Mouse (Mus musculus) right cerebral cortex, postnatal 4 days (tissue): ENCODE data around the gene 1190002N15Rik.

Source experiments
- DNase-seq: peaks from one replicate; pipeline ENCODE4 v3.0.0-alpha.2; 2022

The 1190002N15Rik gene

GRCm38 (mm10) chr9:94537970-94538822 is at the start of gene 1190002N15Rik:
Gene 1190002N15Rik, minus strand, starts transcription at chr9:94538081.
- DNase-seq: peak; percentile 92

DNA sequence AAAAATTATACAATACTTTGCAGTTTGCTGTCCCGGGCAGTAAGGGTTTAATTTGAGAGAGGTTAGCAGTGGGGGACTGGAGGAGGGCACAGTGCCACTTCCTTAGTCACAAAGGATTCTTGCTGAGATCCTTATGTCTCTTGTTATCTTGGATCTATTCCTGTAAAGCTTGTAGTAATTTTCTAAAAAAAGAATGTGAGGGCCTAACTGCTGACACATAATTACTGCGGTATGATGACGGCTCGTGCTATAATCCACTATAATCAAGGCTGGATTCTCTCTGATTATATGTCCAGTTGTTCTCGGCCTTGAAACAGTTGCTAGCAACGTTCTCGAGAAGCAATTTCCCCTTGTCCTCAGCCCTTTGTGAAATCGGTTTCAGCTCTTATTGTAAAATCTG is 44.4 kb upstream of the 1190002N15Rik start:
- no peak for DNase-seq

DNA sequence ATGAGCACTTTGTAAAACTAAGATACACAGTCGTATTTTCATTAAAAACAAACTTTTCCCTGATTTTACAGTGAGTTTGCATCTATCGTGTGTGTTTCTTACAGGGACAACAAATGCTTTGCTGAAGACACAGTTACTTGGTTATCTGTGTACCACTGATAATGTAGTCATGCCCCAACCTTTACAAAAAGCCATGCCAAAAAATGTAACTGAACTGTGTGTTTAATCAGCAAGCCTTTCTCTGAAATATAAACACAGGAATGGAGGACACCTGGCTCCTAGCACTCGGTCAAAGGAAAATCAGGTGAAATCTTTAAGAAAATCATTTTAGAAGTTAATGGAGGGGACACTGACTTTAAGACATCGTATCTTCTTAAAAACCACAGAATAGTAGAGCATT is 43.8 kb upstream of the 1190002N15Rik start:
- DNase-seq: no peak

- no peak for DNase-seq
Observed at GRCm38 (mm10) chr9:94580071-94580737, 42.3 kb upstream of the 1190002N15Rik start.

- no peak for DNase-seq
Observed at GRCm38 (mm10) chr9:94571802-94572201, 33.9 kb upstream of the 1190002N15Rik start.

DNA sequence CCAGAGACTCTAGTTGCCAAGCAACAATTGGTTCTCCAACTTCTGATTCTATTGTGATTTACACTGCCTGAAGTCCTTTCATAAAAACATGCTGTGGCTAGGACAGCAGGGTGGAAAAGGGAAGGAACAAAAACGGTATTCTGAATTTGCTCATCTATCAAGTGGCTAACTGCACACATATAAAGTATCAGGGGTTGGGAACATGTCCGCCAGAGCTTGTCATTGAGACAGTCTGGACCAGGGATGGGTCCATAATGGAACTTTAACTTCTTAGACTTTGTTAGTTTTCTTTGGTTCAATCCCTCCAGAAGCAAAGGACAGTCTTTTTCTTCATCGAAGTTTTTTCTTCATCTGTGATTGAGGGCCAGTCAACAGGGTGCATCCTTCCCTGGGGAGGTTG is 30.5 kb upstream of the 1190002N15Rik start:
- no peak for DNase-seq

DNA sequence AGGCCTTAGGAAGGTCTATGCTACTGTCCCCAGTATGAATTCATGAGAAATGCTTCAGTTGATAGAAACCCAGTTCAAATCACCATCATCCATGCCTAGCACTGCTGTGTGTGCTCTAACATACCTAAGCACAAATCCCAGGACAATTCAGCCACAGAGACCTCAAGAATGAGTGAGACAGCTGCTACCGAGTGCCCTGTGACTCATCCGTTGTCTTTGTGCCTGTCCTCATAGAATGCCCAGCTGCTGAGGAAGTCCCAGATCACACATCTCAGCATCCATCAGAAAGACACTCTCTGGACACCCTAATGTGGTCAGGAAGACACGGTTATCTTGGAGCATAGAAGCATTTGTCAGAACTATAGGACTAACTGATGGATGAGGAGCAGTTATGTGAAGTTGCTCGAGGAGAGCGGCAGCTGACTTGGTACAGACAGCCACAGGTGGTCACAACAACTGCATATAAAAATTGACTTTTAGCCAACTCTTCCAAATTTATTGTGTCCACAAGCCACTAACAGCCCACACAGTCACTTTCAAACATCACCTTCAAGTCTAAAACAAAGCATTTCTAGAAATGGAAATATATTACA is 29.9 kb upstream of the 1190002N15Rik start:
- no peak for DNase-seq

- DNase-seq: no peak
Observed at GRCm38 (mm10) chr9:94556776-94557514, 19.1 kb upstream of the 1190002N15Rik start.

DNA sequence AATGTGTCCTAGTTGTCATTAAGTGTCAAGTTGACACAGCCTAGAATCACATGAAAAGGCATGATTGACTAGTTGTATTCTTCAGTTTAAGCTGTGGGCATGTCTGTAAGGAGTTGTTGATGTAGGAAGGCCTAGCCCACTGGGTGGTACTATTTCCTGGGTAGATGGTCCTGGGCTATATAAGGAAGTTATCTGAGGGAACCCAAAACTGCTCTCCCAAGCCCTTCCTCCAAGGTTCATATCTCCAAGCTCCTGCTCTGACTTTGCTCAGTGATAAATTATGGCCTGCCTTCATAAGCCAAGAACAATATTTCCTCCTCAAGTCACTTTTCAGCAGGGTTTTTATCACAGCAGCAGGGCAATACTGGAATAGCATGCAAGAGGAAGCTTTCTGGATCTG is 18.4 kb upstream of the 1190002N15Rik start:
- DNase-seq: no peak

DNA sequence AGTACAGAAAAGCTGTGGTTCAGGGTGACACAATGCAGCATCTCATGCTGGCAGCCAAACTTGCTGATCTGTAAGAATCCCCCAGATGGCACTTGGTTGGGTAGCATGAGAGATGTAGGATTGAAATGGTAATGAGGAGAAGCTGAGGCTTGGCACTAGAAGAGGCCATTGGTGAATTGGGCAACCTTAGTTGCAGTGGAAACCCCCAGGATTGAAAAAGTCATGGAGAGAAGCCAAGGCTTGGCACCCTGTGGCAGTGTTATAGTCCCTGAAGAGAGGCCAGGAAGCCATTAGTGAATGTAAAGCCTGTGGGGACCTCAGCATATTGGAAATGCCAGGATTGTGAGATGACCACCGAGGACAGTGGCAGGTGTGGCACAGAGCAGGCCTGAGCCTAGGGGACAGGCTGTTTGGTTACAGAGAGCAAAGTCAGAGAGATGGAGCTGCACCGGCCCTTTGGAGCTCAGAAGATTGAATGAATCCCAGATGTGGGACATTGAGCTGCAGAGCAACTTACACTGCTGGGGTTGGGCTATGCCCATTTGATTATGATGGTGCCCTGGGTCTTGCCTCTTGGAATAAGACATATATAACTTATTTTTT is 12.7 kb upstream of the 1190002N15Rik start:
- DNase-seq: no peak

- no peak for DNase-seq
Observed at GRCm38 (mm10) chr9:94543881-94544280, 6.0 kb upstream of the 1190002N15Rik start.

DNA sequence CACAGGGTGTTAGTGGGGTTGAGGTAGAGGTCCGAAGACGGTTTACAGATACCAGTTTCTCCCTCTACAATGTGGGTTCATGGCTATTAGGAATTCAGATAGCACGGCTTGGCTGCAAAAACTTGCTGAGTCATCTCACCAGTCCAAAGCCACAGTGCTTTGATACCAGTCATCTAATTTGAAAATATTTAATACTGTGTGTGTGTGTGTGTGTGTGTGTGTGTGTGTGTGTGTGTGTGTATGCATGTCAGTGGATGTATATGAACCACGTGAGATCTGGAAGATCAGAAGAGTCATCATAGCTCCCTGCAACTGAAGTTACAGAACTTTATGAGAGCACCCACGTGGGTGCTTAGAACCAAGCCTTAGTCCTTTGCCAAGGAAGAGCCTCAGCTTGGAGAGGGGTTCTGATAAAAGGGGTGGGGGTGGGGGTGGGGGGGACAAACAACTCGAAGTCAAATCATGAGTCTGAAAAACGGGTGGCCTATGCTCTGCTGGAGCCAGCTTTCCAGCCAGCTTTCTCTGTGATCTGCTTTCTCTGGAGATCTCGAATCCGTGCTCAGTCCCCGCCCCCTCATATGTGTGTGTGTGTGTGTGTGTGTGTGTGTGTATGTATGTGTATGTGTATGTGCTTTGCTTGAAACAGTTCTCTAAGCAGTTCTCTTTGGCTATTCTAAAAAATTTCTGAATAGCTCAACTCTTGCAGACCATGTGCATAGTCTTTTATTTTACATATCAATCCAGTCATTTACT is 2.6 kb upstream of the 1190002N15Rik start:
- DNase-seq: no peak

GRCm38 (mm10) chr9:94539346-94539865 is 1.5 kb upstream of the 1190002N15Rik start:
- no peak for DNase-seq

GRCm38 (mm10) chr9:94538823-94539143 is 902 bp upstream of the 1190002N15Rik start:
- DNase-seq: no peak

DNA sequence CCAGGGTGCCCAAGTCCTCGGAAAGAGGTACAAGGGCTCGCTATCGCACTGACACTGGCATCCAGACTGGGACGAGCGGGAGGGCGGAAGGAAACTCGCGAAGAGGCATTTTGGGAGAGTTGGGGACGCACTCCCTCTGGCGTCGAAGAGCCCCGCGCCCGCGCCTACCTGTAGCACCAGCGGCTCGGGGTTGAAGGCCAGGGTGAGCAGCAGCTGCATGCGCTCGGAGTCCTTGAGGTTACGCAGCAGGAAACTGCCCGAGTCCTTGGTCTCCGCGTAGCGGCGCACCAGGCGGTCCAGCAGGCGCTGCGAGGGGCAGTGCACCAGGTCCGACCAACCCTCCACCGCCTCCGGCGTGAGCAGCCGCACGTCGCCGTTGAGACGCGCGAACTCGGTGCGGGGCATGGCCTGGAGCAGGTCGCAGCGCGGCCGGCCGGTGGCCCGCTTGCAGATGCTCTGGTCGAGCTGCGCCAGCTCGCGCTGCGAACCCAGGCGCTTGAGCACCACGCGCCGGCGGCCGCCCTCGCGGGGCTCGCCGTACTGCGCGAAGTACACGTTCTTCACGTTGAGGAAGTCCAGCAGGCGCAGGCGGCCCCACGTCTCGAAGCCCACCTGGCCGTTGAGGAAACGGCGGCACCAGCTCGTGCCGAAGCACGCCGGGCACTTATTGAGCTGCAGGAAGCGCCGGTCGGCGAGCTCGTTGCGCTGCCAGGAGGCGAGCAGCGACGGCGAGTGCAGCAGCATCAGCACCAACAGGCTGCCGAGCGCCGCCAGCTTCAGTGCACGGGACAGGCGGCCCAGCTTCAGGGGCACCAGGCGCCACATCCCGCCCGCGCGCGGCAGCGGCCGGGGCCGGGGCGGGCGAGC is 597 bp downstream of the 1190002N15Rik start:
- DNase-seq: peak; percentile 64

DNA sequence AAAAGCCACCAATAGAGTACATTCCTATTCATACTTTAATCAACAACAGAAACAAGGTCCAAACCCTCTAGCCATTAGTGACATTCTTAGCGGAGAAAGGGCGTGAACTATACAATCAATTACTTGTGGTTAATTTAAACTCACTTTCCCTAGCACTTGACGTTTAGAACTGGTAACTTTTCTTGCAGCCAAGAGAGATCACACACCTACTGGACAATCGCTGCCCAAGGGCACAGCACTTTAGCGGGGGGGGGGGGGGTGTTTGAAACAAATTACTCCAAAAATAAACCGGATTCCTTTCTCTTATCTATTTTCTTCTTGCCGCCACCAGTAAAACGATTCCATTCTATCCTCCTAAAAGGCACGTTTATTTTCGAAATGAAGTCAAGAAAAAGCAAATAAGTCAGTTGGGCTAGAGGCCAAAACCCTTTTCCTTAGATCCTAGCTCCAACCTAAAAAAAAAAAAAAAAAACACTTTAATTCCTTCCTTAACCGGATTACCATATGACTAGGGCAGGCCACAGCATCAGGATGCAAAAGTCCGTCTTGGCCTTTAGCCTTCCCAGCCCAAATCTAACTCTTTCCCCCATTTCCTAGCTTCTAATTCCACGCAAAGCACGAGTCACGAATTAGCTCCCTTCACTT is 1.5 kb downstream of the 1190002N15Rik start:
- DNase-seq: no peak

DNA sequence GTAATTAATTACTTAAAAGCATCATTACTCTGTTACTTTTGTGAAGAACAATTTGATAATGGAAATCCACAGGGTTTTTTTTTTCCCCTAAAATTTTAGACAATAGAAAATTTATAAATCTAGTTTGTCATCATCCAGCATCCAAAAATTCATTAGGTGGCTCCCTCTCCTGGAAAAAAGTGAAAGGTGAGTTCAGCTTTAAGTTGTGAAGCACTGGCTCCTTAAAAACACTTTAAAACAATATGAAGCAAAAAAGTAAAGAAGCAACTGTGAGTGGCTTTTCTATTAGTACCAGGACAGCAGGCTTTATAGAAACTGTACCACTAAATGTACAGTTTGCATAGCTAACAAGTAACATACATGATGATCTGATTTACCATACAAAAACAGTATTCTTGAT is 3.1 kb downstream of the 1190002N15Rik start:
- DNase-seq: no peak

- no peak for DNase-seq
Observed at GRCm38 (mm10) chr9:94534226-94534625, 3.7 kb downstream of the 1190002N15Rik start.

- DNase-seq: no peak
Observed at GRCm38 (mm10) chr9:94533641-94534040, 4.2 kb downstream of the 1190002N15Rik start.

GRCm38 (mm10) chr9:94529987-94530386 is 7.9 kb downstream of the 1190002N15Rik start:
- DNase-seq: no peak
